Mouse (Mus musculus) inflammation-experienced regulatory T-cells, adult 6 months (primary cell): ENCODE measurements around the gene Lsm3. TPM values are rescaled to one million over a fixed set of nuclear protein-coding genes. Genes with fewer than 3 reads are reported as not detected.

Experiments
- ATAC-seq: one replicate; pipeline ENCODE4 v1.8.0; 2017
- polyA plus RNA-seq, 3 experiments: library from polyadenylated mRNA; unstranded; fragments of 100-300 nt; shearing (Covaris generic); gene quantifications; one replicate each; pipeline ENCODE4 v1.2.1; 2017

Lsm3 gene
- polyA plus RNA-seq, 3 experiments from 2014 or later, result 148 to 161 (median 160) TPM

DNA sequence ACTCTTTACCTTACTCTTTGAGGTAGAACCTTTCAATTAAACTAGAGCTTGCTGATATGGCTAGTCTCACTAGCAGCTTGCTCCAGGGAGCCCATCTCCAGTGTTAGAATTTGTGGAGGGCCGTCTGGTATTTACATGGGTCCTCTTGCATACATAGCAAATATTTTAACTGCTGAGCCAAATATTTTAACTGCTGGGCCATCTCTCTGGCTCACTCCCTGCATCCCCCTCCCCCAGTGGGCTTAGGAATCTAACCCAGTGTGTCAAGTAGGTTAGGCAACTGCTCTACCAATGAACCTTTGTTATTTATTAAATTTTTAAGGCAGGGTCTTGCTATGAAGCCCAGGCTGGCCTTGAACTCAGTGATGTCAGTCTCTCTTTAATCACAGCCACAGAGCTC lies 42.8 kb downstream of the Lsm3 start:
- ATAC-seq, result no peak

DNA sequence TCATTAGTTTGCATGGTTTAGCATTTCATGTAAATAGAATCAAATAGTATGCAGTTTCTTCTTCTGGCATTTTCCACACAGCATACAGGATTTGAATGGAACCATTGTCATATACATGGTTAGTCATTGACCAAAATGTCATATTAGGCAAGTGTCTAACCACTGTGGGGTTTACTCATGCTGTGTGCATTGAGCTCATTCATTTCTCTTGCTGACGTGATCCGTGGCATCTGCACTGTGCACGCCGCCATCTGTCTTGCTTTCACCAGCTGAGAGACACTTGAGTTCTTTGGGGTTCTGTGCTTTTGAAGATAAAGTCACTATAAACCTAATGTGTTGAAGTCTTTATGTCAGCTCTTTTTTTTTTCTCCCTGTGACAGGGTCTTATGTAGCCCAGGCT lies 43.6 kb downstream of the Lsm3 start:
- no peak for ATAC-seq

DNA sequence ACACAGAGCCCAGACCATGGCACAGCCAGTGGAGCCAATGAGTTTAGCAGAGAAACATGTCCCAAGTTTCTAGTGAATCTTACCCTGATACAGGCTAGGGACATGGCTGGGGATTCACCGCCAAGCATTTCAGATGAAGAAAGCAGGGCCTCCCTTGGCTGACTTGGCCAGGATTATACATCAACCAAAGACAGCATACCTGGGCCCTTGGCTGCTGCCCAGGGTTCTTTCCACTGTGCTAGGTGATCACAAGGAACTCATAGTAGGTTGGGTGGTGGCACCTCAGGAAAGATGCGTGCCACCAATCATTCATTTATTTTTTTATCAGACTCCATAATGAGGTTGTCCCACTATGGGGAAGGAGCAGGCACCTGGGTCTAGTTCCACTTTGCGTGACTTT lies 44.5 kb downstream of the Lsm3 start:
- ATAC-seq, result no peak

DNA sequence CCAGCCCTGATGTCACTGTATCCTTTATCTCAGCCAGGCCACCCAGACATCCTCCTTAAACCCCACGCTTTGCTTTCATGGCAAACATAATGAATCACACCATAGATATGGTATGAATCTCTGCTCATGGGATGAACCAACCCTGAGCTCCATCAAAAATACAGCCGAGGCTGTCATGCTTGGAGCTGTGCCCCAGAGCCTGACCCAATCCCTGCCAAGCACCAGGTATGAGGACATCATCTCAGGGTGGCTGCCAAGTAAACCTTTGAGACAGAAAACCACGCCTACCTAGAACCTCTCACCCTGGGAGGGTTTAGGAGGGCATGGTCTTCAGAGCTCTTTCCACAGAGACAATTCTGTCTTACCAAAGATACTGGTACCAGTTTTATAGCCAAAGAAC lies 47.3 kb downstream of the Lsm3 start:
- no peak for ATAC-seq

DNA sequence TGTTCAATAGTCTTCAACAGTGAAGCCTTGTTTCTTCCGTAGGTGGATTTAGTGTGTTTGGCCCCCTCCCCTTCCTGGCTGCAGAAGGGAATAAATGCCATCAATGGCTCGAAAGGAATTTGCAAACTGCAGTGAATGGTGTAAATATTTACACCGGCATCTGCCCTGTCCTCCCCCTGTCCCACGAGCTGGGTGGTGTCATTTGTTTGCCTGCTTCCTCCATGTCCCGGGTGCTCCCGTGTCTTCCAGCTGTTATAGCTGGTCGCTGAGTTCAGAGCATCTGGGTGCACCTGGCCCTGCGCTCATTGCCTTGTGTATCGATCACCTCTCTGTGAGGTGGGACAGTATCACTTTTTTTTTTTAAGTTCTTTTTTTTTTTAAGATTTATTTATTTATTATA lies 50.7 kb downstream of the Lsm3 start:
- ATAC-seq, result no peak

Other genes with a start within 250 kb of the Lsm3 start
- gene Wnt7a, start 104.6 kb upstream of the Lsm3 start, polyA plus RNA-seq, result not detected
- 10 to 100 TPM in 2 of 3 experiments, 1 to 10 TPM in 1; 9.8 to 11.3 (median 10.6) TPM for gene Chchd4, start 42.4 kb upstream of the Lsm3 start, polyA plus RNA-seq
- 10 to 100 TPM; 38.6 to 55.4 (median 48.3) TPM for gene Tmem43, start 42.2 kb upstream of the Lsm3 start, polyA plus RNA-seq
- 10 to 100 TPM in 2 of 3 experiments, 1 to 10 TPM in 1; 9.5 to 15.4 (median 13.3) TPM for gene Xpc, start within 50 bp of the Lsm3 start, polyA plus RNA-seq
- gene Slc6a6, start 168.1 kb downstream of the Lsm3 start, polyA plus RNA-seq, result 10 to 100 TPM; 33.6 to 47.0 (median 35.3) TPM